Comparison of ENCODE assay signal across 12 mouse cellular contexts in the genomic region with DNA sequence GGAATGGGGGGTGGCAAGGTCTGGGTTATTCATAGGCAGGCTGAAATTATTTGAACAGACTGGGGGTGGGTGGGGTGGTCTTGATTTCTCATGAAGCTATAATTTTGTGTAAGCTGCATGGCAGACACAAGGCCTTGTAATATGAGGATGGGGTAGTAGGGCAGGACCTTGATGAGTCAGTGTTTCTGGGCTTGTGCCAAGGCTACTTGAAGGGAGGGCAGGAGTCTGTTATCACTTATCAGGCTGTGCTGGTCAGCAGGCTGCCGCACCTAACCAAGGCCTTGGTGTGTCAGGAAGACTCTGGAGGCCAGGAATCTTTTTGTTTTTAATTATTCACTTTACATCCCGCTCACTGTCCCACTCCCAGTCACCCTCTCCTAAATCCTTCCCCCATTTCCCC. TPM values are rescaled to one million over a fixed set of nuclear protein-coding genes. Genes with fewer than 3 reads are reported as not detected.
"Had no signal": no experiment of that assay in that cellular context is flagged by ENCODE, and none has a peak within 500 bp of the region (broad histone marks: within the 10 kb centered on the region; RNA-seq: fewer than 3 reads in every experiment).

No protein-coding gene starts in this region.

- DNase-seq: kidney, adult 18-20 months; kidney, postnatal 14 days; liver; liver, embryonic 13.5 days; liver, postnatal 0 days; right cerebral cortex, postnatal 14 days; thymus, postnatal 4 days had no signal

RNA-seq across cellular contexts. Expression of a gene that starts 9.9 kb away (rescaled TPM):
- total RNA-seq: layer of hippocampus, adult 8-10 months; layer of hippocampus, postnatal 14 days; left cerebral cortex, adult 2 months; left cerebral cortex, postnatal 14 days; megakaryocyte-erythroid progenitor cell, adult 5-6 weeks had no signal

RNA-seq across cellular contexts. Expression of a gene that starts 34.2 kb away (rescaled TPM):
- total RNA-seq: layer of hippocampus, adult 8-10 months; layer of hippocampus, postnatal 14 days; left cerebral cortex, adult 2 months; left cerebral cortex, postnatal 14 days; megakaryocyte-erythroid progenitor cell, adult 5-6 weeks had no signal

RNA-seq across cellular contexts. Expression of a gene that starts 57.5 kb away (rescaled TPM):
- total RNA-seq: layer of hippocampus, adult 8-10 months; layer of hippocampus, postnatal 14 days; left cerebral cortex, adult 2 months; left cerebral cortex, postnatal 14 days; megakaryocyte-erythroid progenitor cell, adult 5-6 weeks had no signal
